Mouse (Mus musculus) CH12.LX (cell line): Measurements from ENCODE around the gene Nxn.

Source experiments
- CHD2 ChIP-seq: IDR thresholded peaks from 2 replicates; pipeline ENCODE4 v1.6.1; 2011; ENCODE audit warnings: low read length, improper control_type of control experiment
- CTCF ChIP-seq, 2 experiments: IDR thresholded peaks in 1 of 2; conservative IDR thresholded peaks in 1 of 2; 2 replicates each; pipeline ENCODE4 v1.5.1; 2011 to 2012; ENCODE audit warnings: low read depth in 2 of 2, low read length in 2 of 2, improper control_type of control experiment in 1 of 2, inconsistent platforms in 1 of 2, mild to moderate bottlenecking in 1 of 2, moderate library complexity in 1 of 2
- ELF1 ChIP-seq: IDR thresholded peaks from 2 replicates; pipeline ENCODE4 v1.6.1; 2014; ENCODE audit warnings: low read depth, mild to moderate bottlenecking, inconsistent platforms, low read length, improper control_type of control experiment
- TBP ChIP-seq: conservative IDR thresholded peaks from 2 replicates; pipeline ENCODE4 v1.6.1; 2011; ENCODE audit warnings: low read depth, low read length, improper control_type of control experiment
- TCF12 ChIP-seq: IDR thresholded peaks from 2 replicates; pipeline ENCODE4 v1.6.1; 2014; ENCODE audit warnings: low read depth, mild to moderate bottlenecking, inconsistent platforms, low read length, improper control_type of control experiment
- UBTF ChIP-seq: IDR thresholded peaks from 2 replicates; pipeline ENCODE4 v1.6.1; 2012; ENCODE audit warnings: low read depth, mild to moderate bottlenecking, inconsistent platforms, low read length, improper control_type of control experiment, moderate library complexity
- USF1 ChIP-seq: IDR thresholded peaks from 2 replicates; pipeline ENCODE4 v1.6.1; 2014; ENCODE audit warnings: low read depth, mild to moderate bottlenecking, inconsistent platforms, low read length, improper control_type of control experiment

DNA sequence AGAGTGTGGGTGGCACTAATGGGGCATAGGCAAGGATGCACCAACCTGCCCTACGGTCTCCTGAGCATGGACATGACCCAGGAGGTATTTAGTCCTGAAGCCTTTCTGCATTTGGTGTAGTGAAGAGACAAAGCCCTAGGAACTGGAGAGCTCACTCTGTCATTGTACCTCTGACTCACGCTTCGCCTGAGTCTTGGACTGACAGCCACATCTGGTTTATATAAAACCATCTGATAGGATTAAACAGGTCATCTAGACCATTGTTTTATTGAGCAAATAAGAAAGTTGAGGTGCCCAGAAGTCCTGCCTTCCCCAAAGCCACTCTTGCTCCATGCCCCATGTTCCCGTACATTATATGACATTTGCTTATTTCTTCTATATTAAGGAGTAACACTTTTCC is 93.4 kb downstream of the Nxn start:
- TF ChIP-seq CTCF (conservative IDR thresholded peaks at IDR 0.05 in 1 of 2, IDR thresholded peaks at IDR 0.05 in 1 of 2; ENCODE audit: low read depth in 2 of 2, low read length in 2 of 2) (no peak), TCF12 (no peak), USF1 (no peak), UBTF (no peak), TBP (no peak), ELF1 (no peak), CHD2 (no peak)
